8 mouse cellular contexts compared by ENCODE assay signal in the genomic region with DNA sequence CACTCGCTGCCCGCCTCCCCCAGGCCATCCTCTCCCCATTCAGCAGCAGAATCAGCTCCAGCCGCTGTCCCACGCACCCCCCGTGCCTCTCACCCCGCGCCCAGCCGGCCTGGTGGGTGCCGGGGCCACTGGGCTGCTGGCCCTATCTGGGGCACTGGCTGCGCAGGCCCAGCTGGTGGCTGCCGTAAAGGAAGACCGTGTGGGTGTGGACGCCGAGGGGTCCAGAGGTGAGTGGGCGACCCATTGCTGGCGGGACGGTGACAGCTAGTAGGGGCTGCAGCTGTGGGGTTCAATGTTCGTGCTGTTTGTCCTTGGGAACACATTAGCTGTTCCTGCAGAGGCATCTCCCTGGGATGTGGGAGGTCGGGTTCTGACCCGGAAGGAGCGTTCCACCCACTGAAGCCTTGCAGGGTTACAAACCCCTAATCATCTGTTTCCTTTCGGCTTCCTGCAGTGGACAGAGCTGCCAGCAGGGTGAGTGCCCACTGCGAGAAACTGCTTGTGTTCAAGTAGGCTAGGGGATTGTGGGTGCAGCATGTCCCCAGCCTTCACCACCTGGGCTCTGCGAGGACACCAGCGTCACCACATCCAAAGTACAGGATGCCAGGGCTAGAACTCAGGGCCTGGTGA. TPM values are rescaled to one million over a fixed set of nuclear protein-coding genes. Genes with fewer than 3 reads are reported as not detected.
DNase-seq lines count a peak whose midpoint lies in the region; ATAC-seq and TF ChIP-seq lines count a peak whose summit lies in the region.

No protein-coding gene starts in this region.

- H3K79me2 ChIP-seq in liver, adult 2 months (ENCODE audit: control insufficient read depth, insufficient read depth, low read length), result no peaks in the 10 kb centered on the region

- no peak overlapping the region for H3K4me3 ChIP-seq in liver, adult 2 months (ENCODE audit: insufficient read depth, low read depth, low read length)
- H3K4me3 ChIP-seq in brown adipose tissue, adult 24 weeks (ENCODE audit: insufficient read depth, low read depth, low read length), result peak overlapping the region; percentile 18; the same call in 1 of the 2 replicates

- no peak for DNase-seq in liver, adult 2 months (ENCODE audit: extremely low read depth, low read depth, low spot score)
- DNase-seq in liver, result no peak
- peak; percentile 38 to 68 for DNase-seq in kidney, postnatal 25 days
- no peak for DNase-seq in left cerebral cortex, postnatal 10 days (ENCODE audit: extremely low spot score in 1 of 2, low spot score in 2 of 2)
- no peak for DNase-seq in urinary bladder, postnatal 4 days (ENCODE audit: low spot score in 2 of 2)
- DNase-seq in layer of hippocampus, adult 8-10 months (ENCODE audit: low spot score in 2 of 2), result no peak

- no peaks in the 10 kb centered on the region; the same call in 1 of the 2 replicates for H3K36me3 ChIP-seq in liver, adult 2 months (ENCODE audit: control insufficient read depth, insufficient read depth, low read length)

- peak; percentile 37 for TF ChIP-seq CTCF in liver, adult 2 months (IDR thresholded peaks at IDR 0.05; ENCODE audit: low read depth, low read length)

- WGBS in liver, adult 2 months, result 78% methylated on average over 24 of the region's 25 CpGs

- intact Hi-C loops in left cerebral cortex, postnatal 10 days (cut with DNase I), result no loop called here

- H3K4me1 ChIP-seq in liver, adult 2 months (ENCODE audit: control insufficient read depth, insufficient read depth, low read length), result peaks cover 6% of the 10 kb centered on the region; the same call in 1 of the 2 replicates
- no peaks in the 10 kb centered on the region; the same call in 1 of the 2 replicates for H3K4me1 ChIP-seq in brown adipose tissue, adult 24 weeks (ENCODE audit: control insufficient read depth, insufficient read depth, insufficient read length, low read length)

- H3K27me3 ChIP-seq in liver, adult 2 months (ENCODE audit: control insufficient read depth, insufficient read depth, low read length), result no peaks in the 10 kb centered on the region

- no peak overlapping the region for H3K27ac ChIP-seq in liver, adult 2 months (replicated peaks; ENCODE audit: insufficient read depth, low read depth, low read length)
- no peak overlapping the region for H3K27ac ChIP-seq in brown adipose tissue, adult 24 weeks (replicated peaks; ENCODE audit: low read depth, low read length)

- ATAC-seq in neutrophil, adult 5-6 weeks (ENCODE audit: extremely low read depth, insufficient number of reproducible peaks, low FRiP score, poor library complexity, severe bottlenecking), result peak; percentile 56

- H3K9ac ChIP-seq in liver, adult 2 months (ENCODE audit: low read depth, low read length), result peak overlapping the region; percentile 8; the same call in 1 of the 2 replicates

- no peak for TF ChIP-seq POLR2A in liver, adult 2 months (IDR thresholded peaks at IDR 0.05; ENCODE audit: extremely low read depth, insufficient read depth, low read length)

RNA-seq across cellular contexts. Expression of gene Tle2, which starts 6.2 kb away (rescaled TPM):
- total RNA-seq in liver, adult 2 months (2014; rRNA removed), result 3.0 and 7.2 TPM in 2 replicates
- 35.4 and 56.0 TPM in 2 replicates for polyA plus RNA-seq in liver, adult 2 months (2012; rRNA removed)
- 3.2 and 4.8 TPM in 2 replicates for polyA plus RNA-seq in brown adipose tissue, adult 24 weeks (2012; ENCODE audit: insufficient read depth, insufficient read length, missing spikeins)
- total RNA-seq in neutrophil, adult 5-6 weeks (2017), result 1.5 and 2.6 TPM in 2 replicates
- total RNA-seq in left cerebral cortex, postnatal 10 days (2021), result 10 to 100 TPM; 20.9 to 22.4 TPM
- 10 to 100 TPM; 34.5 to 59.9 (median 38.5) TPM for total RNA-seq in layer of hippocampus, adult 8-10 months (2022)

RNA-seq across cellular contexts. Expression of gene Tle6, which starts 20.3 kb away (rescaled TPM):
- total RNA-seq in liver, adult 2 months (2014; rRNA removed), result 0.94 and 1.6 TPM in 2 replicates
- polyA plus RNA-seq in liver, adult 2 months (2012; rRNA removed), result 3.5 and 4.2 TPM in 2 replicates
- 3.3 TPM in 1 of 2 replicates, not detected in the other for polyA plus RNA-seq in brown adipose tissue, adult 24 weeks (2012; ENCODE audit: insufficient read depth, insufficient read length, missing spikeins)
- 1.9 TPM in 1 of 2 replicates, not detected in the other for total RNA-seq in neutrophil, adult 5-6 weeks (2017)
- total RNA-seq in left cerebral cortex, postnatal 10 days (2021), result 1 to 10 TPM in 1 of 2 experiments, under 1 TPM in 1; 0.93 to 3.0 TPM
- 1 to 10 TPM; 5.0 to 7.3 (median 5.9) TPM for total RNA-seq in layer of hippocampus, adult 8-10 months (2022)

RNA-seq across cellular contexts. Expression of gene Aes, which starts 21.3 kb away (rescaled TPM):
- 200 and 263 TPM in 2 replicates for total RNA-seq in liver, adult 2 months (2014; rRNA removed)
- 1,785 and 2,016 TPM in 2 replicates for polyA plus RNA-seq in liver, adult 2 months (2012; rRNA removed)
- polyA plus RNA-seq in brown adipose tissue, adult 24 weeks (2012; ENCODE audit: insufficient read depth, insufficient read length, missing spikeins), result 679 and 754 TPM in 2 replicates
- total RNA-seq in neutrophil, adult 5-6 weeks (2017), result 276 and 331 TPM in 2 replicates
- total RNA-seq in left cerebral cortex, postnatal 10 days (2021), result 100 to 1,000 TPM; 542 to 558 TPM
- 100 to 1,000 TPM; 659 to 695 (median 670) TPM for total RNA-seq in layer of hippocampus, adult 8-10 months (2022)

RNA-seq across cellular contexts. Expression of gene BC025920, which starts 25.5 kb away (rescaled TPM):
- total RNA-seq in liver, adult 2 months (2014; rRNA removed), result 0.55 and 0.67 TPM in 2 replicates
- 0.29 and 0.56 TPM in 2 replicates for polyA plus RNA-seq in liver, adult 2 months (2012; rRNA removed)
- polyA plus RNA-seq in brown adipose tissue, adult 24 weeks (2012; ENCODE audit: insufficient read depth, insufficient read length, missing spikeins), result 4.1 and 8.7 TPM in 2 replicates
- total RNA-seq in neutrophil, adult 5-6 weeks (2017), result 5.0 and 5.8 TPM in 2 replicates
- 1 to 10 TPM; 1.9 to 2.2 TPM for total RNA-seq in left cerebral cortex, postnatal 10 days (2021)
- total RNA-seq in layer of hippocampus, adult 8-10 months (2022), result 1 to 10 TPM; 3.3 to 3.9 (median 3.7) TPM

RNA-seq across cellular contexts. Expression of gene Gna11, which starts 35.6 kb away (rescaled TPM):
- 20.7 and 27.3 TPM in 2 replicates for total RNA-seq in liver, adult 2 months (2014; rRNA removed)
- 61.6 and 64.2 TPM in 2 replicates for polyA plus RNA-seq in liver, adult 2 months (2012; rRNA removed)
- 34.1 and 41.1 TPM in 2 replicates for polyA plus RNA-seq in brown adipose tissue, adult 24 weeks (2012; ENCODE audit: insufficient read depth, insufficient read length, missing spikeins)
- total RNA-seq in neutrophil, adult 5-6 weeks (2017), result 13.5 and 27.0 TPM in 2 replicates
- 100 to 1,000 TPM; 111 to 118 TPM for total RNA-seq in left cerebral cortex, postnatal 10 days (2021)
- total RNA-seq in layer of hippocampus, adult 8-10 months (2022), result 100 to 1,000 TPM; 106 to 120 (median 114) TPM

Comparison
In these comparisons a context has a peak if more than half of its experiments do, and no peak if none do; other contexts are left out.
1. DNase-seq: peak in kidney, postnatal 25 days (2 of 2); none in liver, adult 2 months (single experiment), liver (single experiment), left cerebral cortex, postnatal 10 days (0 of 2), urinary bladder, postnatal 4 days (0 of 2) and layer of hippocampus, adult 8-10 months (0 of 2).